Mouse (Mus musculus) WW6 (cell line): ENCODE measurements around the gene Cflar.
"Not testable (repeated sequence)": the region's sequence is repeated elsewhere in the genome, so short reads cannot be mapped to it uniquely, and the experiment has no call there.

Experiments
- DNase-seq: peaks from one replicate; pipeline ENCODE4 v3.0.0-alpha.2; 2013; ENCODE audit warnings: low read depth, low spot score

Gene Cflar

DNA sequence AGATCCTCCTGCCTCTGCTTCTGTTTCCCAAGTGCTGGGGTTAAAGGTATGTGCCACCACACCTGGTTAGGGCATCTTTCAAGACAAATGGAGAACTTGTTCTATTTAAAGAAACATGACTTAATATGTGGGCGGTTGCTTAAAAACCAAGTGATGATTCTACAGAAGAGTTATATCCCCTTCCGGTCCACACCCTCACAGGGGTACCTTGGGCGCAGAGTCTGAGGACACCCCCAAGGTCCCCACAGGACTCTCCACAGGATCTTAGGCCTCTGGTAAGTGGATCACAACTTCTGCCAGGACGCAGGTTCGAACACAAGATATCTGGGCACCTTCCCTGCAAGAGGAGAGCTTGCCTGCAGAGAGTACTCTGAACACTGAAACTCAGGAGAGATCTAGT lies 64.1 kb downstream of the Cflar start:
- DNase-seq = no peak

DNA sequence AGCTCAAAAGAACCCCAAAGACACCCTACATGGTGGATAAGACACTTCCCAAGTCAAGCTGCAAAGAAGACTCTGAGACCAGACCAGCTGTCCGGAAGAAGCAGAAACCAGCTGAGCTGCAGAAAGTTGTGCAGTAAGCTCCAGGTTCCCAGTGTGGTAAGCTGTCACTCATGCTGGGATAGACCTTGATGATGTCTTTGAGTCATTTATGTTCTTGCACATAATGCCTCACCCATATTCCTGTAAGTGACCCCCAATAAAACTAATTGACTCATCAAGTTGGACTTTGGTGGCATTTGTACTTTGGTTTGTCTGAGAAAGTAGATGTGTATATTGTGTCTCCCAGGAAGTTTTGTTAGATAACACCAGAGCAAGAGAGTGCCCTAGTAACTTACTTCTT lies 66.3 kb downstream of the Cflar start:
- no peak for DNase-seq

DNA sequence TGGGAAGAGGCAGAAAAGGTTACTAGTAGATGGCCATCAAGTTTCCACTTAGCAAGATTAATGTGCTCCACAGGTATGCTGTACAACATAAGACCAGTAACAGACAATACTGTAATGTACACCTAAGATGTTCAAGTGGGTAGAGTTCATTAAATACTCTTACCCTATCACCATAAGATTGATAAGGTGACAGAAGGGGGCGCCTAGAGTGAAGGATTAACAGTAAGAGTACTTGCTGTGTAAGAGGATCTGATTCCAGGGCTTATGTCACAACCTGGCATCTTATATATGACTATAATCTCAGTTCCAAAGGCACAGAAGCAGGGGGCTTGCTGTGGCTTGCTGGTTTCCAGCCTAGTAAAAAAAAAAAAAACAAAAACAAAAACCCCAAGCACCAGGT lies 66.9 kb downstream of the Cflar start:
- no peak for DNase-seq

DNA sequence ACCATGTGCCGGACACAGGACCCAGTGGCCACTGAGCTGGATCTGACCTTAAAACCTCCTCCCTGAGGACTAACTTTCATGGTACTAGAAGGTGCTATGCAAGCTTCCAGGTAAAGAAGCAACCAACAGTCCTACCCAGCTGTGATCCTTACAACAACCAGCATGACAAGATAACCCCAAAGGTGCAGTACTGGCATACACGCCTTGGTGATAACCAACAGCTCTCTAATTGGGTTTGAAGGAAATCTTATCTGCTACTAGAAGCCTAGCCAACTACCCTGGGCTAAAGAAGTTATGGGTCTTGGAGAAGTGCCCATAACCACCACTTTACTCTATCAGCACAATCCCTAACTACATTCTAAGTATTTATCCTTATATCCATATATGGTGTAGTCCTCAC lies 75.0 kb downstream of the Cflar start:
- DNase-seq = no peak

DNA sequence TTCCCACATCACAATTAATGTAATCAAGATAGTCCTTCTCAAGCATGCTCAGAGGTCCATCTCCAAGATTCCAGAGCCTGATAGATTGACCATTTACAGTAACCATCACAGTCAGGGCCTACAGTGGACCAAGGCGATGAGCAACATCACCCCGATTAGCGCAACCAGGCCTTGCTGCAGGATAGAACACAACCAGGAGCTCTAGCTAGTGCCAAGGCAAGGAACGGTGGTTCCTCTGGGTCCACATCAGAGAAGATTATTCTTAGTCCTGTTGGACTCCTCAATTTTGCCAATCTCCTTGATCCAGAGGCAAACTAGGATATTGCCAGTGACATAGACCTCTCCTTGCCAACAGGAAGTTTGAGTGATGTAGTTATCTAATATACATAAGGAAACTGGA lies 77.1 kb downstream of the Cflar start:
- no peak for DNase-seq

DNA sequence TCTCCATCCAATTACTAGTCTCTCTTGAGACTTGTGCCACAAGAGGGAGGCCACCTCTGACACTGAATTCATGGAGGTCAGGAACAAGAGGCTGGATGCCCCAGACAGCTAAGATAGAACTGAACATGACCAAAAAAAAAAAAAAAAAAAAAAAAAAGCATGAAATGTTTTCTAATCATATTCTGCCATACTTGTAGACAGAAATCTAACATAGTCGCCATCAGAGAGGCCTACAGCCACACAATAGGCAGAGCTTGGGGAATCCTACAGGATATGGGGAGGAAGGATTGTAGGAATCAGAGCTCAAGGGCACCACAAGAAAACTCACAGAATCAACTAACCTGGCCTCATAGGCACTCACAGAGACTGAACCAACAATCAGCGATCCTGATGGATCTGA lies 83.4 kb downstream of the Cflar start:
- DNase-seq = no peak

DNA sequence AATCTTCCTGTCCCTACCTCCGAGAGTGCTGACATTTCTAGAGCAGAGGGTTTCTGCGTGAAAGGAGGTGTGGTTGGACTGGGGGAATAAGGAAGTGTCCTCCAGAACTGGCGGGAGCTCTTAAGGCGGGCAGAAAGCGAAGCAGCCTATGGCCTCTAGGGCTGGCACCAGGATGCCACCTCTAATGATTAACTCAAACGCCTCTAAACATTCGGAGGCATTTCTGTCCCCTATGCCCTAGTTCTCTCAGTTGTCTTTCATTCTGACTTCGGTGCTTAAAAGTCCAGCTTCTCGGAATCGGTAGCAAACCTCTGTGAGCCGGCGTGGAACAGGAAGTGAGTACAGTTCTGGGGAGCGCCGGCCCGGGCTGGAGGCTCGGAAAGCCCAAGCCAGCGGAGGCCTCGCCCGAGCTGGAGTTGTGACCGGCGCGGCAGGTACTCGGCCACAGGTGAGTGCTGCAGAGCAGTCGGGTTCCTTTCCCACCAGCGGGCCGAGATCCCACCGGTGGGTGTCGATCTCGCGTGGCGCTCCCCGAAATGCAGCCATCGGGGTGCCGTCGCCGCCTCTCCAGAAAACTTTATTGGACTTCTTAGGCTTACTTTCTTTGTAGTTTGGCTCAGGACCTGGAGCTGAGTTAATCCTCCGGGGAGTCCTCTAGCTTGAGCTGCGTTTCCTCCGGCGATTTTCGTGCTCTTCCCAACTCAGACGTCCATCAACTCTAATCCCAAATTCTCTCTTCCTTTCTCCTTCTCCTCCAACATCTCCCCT lies 84.2 kb downstream of the Cflar start, which contains the start of gene Casp8:
TSS of gene Casp8 (plus strand) at position 84 of the 768 bp plus-strand sequence.
- peak; percentile 9 for DNase-seq

DNA sequence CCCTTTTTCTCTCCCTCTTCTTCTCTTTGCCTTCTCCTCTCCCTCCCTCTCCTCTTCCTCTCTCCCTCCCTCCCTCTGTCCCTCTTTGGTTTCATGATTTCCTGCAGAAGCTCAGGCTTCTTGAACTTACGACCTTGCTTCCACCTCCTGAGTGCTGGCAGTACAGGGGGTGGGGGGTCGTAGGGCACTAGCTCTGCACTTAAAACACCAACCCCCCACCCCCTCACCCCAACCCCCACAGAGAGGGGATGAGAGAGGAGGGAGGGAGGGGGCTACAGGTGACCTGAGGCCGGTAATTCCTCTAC lies 84.7 kb downstream of the Cflar start:
- DNase-seq = no peak

DNA sequence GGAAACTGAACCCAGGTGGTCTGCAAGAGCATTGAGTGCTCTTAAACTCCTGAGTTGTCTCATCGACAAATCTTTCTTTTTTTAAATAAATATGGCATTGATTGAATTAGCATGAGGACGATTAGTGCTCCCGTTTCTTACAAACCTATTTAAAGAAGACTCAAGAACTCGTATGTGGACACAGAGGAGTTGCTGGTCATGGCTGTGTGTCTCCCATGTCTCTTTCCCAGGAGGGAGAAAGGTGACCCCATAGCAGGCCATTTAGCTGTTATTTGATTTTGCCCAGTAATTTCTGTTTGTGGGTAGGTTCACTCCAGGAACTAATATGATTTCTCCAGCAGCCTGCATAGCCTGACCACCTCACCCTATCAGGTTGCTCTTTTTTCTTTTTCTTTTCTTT lies 85.5 kb downstream of the Cflar start:
- no peak for DNase-seq

DNA sequence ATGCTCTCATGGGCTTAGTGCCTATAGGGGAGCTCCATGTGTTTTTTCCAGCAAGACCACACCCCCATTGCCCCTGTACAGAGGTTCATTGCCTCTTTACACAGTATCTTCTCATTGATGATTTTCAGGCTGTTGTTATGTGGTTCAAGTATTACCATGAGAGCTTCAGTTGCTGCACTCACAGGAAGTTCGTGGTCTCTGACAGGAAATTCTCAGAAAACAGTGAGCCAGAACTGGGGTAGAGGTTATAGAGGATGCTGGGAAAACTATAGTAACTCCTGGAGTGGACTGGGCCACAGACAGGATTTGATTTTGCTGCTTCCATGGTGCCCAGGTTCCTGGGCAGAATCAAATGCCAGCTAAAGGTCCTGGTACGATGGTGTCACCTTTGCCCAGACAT lies 86.1 kb downstream of the Cflar start:
- DNase-seq = no peak

DNA sequence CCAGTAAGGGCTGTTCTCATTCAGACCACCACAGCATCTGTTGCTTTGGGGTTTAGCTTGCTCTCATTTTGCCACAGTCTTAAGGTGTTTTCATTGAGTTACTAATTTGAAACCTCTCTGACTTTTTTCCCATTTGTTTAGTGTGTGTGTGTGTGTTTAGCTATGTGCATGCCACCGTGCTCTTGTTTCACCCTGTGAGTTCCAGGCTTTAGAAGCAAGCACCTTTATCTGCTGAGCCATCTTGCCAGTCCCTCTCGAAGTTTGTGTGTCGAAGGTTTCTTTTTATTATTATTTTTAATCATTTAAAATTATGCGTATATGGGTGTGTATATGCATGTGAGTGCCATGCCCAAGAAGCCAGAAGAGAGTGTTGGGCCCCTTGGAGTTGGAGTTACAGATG lies 87.6 kb downstream of the Cflar start:
- no peak for DNase-seq

DNA sequence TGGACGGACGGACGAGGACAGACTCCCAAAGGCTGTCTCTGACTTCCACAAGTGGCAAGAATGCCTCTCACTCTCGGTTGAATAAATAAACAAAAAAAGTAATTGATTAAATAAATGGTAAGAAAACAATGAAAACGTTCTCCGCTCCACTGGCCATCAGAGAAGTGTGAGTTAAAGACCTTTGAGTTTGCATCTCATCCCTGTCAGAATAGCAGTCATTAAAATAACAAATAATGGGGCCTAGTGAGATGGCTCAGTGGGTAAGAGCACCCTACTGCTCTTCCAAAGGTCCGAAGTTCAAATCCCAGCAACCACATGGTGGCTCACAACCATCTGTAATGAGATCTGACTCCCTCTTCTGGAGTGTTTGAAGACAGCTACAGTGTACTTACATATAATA lies 89.3 kb downstream of the Cflar start:
- DNase-seq = not testable (repeated sequence)

DNA sequence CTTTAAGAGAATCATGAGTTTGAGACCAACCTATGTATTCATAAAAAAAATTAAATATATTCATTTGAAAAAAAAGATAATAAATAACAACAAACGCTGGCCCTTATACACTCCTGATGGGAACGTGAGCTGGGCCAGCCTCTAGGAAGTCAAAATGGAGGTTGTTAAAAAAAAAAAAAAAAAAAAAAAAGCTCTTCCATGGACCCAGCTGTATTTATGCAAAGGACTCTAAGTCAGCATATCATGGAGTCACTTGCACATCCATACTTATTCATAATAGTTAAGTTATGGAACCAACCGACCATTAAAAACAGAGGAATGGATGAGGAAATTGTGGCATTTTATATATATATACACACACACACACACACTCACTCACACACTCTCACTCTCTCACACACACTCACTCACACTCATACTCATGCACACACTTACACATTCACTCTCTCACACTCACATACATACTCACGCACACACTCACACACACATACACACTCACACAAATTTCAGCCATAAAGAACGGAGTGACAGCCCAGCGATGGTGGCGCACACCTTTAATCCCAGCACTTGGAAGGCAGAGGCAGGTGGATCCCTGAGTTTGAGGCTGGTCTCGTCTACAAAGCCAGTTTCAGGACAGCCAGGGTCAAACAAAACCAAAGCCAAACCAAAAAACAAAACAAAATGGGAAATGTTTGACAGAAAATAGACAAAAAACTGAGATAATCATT lies 90.4 kb downstream of the Cflar start:
- no peak for DNase-seq

DNA sequence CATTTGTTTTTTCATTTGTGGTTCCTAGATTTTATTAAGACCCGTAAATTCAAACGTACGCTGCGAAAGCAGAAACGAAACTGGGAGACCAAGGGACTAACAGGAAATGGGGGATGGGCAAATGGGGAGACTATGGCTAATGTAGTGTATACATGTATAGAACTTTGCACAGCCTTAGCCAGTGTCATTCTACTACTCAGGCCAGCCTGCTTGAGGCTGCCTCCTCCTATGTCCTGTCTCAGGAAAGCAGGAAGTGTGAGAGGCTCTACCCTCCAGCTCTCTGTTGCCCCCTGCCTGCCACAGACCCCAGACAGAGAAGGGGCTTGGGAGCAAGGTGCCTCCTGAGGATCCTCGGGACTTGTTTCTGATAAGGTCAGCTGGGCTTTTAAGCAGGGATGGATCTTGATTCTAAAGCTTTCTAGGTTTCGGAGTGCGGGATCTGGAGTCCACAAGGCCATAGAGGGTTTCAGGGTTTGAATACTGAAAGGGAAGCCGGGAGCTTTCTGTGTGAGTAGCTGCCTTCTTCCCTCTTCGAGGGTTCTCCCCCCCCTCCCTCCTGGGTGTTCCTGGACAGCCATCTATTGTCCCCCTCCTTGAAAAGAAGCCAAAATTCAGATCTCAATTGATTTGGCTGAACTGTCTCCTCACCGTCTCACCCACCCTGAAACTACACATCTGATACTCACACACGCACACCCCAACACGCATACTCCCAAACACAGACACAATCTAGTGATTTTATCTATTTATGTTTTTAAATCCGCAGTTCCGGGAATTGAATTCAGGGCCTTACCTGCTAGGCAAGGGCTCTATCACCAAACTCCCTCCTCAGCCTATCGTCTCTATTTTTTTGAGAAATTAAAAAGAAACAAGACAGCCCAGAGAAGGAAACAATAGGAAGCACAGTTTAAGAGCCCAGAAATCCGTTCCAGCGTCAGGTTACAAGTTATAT lies 91.3 kb downstream of the Cflar start:
- DNase-seq = no peak

DNA sequence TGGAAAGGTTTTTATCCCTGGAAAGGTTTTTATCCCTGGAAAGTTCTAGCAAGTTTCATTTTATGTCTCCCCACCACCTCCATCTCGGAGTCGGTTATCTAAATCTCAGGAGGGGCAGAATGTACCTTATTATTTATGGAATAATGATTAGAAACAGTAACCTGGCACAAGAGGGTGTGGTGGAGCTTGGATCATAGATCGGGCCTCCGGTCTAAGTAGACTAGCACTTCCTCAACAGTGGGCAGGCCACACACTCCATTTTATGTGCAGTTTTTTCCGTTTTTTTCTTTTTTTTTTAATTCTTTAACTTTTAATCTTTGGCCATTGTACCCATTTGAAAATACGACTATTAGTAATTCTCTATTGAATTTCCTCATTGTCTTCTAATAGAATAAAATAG lies 92.2 kb downstream of the Cflar start:
- no peak for DNase-seq

DNA sequence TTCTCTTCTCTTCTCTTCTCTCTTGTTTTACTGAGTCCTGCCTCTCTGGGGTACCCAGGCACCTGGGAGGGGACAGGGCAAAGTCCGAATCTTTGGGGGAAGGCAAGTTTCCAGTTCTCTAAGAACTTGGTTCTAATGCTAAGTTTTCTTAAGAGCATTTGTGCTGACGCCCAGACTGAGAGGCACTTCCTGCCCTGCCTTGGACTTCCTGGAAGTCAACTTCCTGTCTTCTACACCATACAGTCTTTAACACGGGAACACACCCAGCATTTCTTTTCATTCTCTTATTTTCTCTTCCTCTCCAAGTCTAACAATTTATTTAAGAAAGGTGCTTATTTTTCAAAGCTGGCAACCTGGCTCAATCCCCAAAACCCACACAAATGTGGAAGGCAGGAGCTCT lies 95.3 kb downstream of the Cflar start:
- DNase-seq = no peak
